Mouse (Mus musculus) cerebellum, adult 9-10 months (tissue): ENCODE data around the gene Slc16a12.
A peak's percentile ranks its signal among the peaks of the same experiment; 100 is the strongest.
"Not testable (repeated sequence)": the region's sequence is repeated elsewhere in the genome, so short reads cannot be mapped to it uniquely, and the experiment has no call there.

ENCODE experiments used
- DNase-seq: peaks from one replicate; pipeline ENCODE4 v3.0.0; 2022

Gene Slc16a12

GRCm38 (mm10) chr19:34746688-34747504, at the start of gene Slc16a12:
Slc16a12 (minus strand) TSS chr19:34747289.
- no peak for DNase-seq

- no peak for DNase-seq
These were observed 49.3 kb upstream of the Slc16a12 start for GRCm38 (mm10) chr19:34796396-34796795.

DNA sequence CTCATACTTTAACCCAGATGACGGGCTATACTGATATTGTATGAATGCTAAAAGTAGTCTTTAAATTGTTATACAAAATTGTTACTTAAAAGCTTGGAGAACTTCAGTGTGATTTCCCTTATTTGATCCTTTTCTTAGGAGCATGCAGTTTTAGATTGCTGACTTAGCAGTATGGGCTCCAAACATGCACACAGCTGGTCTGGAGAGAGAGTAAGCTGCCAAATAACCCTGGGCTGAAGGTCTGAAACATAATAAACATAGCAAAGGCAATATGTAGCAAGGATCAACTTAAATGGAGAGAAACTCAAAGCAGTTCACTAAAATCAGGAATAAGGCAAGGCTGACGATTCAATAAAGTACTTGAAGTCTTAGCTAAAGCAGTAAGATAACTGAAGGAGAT, 35.4 kb upstream of the Slc16a12 start:
- DNase-seq = no peak

- no peak for DNase-seq
These were observed 31.9 kb upstream of the Slc16a12 start for GRCm38 (mm10) chr19:34778993-34779392.

GRCm38 (mm10) chr19:34778098-34778497, 31.0 kb upstream of the Slc16a12 start:
- no peak for DNase-seq

DNA sequence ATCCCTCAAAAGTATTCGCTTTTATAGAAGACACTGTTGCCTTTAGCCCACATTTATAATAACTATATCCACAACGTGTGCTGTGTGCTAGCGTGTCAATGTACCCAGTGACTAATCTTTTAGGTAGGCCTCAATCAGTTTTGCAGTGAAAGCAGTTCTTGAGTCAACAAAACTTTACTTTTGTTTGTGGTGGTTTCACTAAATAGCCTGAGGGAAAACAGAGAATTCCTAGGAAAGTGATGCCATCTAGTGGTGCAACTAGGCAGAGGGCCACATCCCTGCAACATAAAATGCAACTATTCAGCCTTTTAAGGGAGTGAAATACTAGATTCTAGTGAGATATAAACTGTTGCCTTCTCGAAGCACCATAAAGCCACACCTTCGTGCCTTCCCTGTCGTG, 25.7 kb upstream of the Slc16a12 start:
- DNase-seq = peak; percentile 30

DNA sequence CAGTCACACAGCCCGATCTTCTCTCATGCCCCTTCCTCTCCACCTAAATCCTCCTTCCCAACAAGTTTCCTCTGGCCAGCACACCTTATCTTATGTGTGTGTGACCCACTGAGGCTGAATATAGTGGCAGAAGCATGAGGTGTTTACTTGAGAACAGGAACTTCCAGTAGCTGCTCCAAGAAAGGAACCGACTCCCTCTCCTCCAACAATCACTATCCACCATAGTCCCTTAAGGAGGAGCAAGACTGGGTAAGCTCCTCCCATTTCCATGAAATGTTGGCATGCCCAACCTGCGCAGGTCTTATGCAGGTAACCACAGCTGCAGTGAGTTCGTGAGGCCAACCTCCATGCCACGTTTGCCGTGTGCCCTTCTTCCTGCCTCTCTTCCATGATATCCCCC, 23.7 kb upstream of the Slc16a12 start:
- DNase-seq = no peak

- no peak for DNase-seq
These were observed 11.7 kb upstream of the Slc16a12 start for GRCm38 (mm10) chr19:34758754-34759153.

GRCm38 (mm10) chr19:34756561-34757240, 9.6 kb upstream of the Slc16a12 start:
- no peak for DNase-seq

DNA sequence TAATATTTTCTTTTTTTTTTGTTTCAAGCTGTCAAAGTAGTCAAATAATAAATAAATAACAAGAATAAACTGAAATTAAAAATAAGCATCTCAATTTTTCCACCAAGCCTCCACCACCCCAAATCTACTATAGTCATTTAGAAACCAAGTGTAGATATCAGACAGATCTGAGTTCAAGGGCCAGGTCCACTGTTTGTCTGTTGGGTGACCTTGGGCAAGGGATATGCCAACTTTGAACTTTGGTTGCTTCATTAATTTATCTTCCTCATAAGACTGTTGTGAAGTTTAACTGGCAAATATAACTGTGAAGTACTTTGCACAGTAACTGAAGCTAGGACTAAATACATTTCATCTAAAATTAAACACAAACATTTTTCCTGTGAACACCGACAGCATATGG, 8.6 kb upstream of the Slc16a12 start:
- DNase-seq = no peak

DNA sequence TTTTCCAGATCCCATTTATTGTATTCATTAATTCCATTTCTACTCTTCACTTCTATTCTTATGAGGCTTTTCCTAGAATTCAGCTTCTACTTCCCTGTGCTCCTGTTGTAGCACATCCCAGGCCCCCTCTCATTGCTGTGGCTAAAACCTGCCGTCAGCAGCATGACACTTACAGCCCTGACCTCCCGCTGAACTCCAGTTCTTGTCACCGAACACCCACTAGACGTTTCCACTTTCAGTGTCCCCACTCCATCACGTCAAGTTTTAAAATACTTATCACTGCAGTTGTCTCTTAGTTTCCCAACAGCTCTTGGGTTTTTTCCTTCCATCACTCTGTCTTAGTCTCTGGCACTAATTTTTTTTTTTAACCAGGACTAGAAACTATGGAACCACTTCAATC, 6.2 kb upstream of the Slc16a12 start:
- DNase-seq = no peak

DNA sequence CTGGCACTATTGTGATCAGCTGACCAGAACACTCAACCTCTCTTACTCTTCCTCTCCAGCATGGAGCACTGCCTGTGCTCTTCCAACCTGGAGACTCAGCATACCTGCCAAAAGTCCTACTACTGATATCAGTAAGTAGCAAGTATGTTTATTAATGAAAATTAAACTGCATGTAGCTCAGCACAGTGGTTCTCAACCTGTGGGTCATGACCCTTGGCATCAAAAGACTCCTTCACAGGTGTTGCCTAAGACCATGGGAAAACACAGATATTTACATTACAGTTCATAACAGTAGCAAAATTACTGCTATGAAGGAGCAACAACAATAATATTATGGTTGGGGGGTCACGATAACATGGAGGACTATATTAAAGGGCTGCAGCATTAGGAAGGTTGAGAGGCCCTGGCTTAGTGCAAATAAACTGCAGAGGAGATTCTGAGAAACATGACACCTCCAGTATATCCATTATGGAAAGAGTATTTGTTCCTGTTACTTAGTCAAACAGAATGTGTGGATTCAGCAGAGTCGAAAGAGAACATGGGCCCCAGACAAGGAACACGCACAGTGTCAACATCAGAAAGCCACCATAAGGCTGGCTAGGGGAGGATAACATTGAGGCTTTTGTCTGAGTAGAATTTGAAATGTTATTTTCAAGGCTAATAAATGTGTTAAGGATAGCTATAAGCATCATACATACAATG, 5.5 kb upstream of the Slc16a12 start:
- no peak for DNase-seq

GRCm38 (mm10) chr19:34751150-34751549, 4.1 kb upstream of the Slc16a12 start:
- no peak for DNase-seq

DNA sequence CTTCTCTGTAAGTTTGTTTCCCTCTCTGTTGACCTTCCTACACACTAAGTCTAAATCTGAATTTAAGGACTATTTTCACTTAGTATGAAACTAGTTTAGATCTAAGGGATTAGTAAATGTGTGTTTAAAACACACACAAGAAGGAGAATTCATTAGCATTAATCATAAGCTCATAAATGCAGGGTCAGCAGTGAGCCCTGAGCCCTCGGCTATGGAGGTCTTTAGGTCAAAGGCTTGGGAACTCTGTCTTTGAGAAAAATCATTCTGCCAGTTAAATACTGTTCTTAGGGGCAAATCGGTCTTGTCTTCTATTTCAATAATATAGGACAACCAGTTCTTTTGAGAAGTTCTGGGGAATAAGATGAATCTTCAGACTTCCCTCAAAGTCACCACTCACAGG, 1.9 kb upstream of the Slc16a12 start:
- DNase-seq = no peak

GRCm38 (mm10) chr19:34747969-34748368, 880 bp upstream of the Slc16a12 start:
- DNase-seq = not testable (repeated sequence)

DNA sequence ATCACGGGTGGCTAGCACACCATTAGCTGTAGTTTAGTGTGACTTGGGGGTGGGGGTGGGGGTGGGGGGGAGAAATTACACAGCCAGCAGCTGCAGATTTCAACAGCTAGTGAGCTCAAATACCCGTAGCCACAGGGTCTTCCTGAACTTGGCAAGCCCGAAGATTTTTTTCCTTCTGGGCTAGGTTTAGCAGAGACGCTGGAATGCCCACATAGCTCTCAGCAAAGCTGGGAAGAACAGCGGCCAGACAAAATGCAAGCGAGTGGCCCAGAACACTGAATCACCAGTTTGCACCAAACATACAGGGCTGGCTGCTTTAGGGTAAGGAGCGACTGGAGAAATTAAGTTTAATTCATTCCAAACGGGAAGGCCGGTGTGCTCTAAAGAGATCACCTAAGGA, 888 bp downstream of the Slc16a12 start:
- DNase-seq = no peak

- DNase-seq = no peak
These were observed 2.1 kb downstream of the Slc16a12 start for GRCm38 (mm10) chr19:34745012-34745411.

DNA sequence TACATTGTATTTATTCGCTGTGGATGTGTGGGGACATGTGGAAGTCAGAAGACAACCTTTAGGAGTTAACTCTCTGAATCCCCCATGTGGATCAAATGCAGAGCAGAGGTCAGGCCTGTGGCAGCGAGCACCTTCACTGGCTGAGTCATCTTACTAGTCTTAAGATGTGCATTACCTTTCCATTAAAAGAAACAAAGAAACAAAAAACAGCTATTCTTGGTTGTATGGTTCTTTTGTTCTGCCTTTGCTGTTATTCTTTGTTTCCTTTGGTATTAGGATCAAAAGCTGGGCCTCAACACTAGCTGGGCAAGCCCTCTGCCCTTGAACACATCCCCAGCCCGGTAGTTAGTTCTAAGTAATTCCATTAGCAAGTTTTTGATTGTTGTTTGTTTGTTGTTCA, 9.2 kb downstream of the Slc16a12 start:
- DNase-seq = no peak

- no peak for DNase-seq
These were observed 11.2 kb downstream of the Slc16a12 start for GRCm38 (mm10) chr19:34735900-34736299.

DNA sequence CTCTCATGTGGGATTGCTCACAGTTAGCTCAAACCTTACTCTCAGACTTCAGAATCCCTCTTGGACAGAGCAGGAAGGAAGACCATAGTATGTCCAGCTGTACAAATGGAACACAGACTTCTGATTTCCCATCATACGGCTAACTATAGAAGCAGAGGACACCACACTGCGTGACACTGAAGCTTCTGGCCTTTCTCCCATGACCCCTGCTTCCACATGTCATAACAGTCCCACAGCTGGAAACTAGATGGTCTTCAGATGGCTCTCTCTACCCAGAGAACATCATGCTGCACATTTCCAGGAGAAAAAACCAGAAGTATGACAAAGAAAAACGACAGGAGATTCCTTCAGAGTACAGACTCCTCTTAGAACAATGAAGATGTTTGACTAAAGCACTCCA, 14.1 kb downstream of the Slc16a12 start:
- no peak for DNase-seq

DNA sequence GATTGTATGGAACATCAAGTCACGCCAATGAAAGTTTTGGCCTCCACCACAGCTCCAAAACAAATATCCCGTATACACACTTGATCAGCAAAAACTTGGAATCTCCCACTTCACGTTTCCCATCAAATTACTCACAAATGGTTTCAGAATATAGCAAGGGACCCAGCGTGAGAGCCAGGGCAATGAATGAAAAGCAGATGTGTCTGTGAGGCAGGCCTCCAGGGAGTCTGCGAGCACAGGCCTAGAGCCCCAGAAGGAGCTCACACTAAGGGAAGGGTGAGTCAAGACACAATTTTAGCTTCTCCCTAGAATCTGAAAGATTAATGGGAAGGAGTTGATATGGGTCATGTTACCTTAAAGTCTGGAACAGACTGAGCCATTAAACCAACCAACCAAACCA, 15.7 kb downstream of the Slc16a12 start:
- no peak for DNase-seq

- no peak for DNase-seq
These were observed 16.5 kb downstream of the Slc16a12 start for GRCm38 (mm10) chr19:34730584-34730983.

- no peak for DNase-seq
These were observed 17.6 kb downstream of the Slc16a12 start for GRCm38 (mm10) chr19:34729505-34729904.
